Mouse (Mus musculus) ZHBTc4 (cell line): ENCODE measurements at regions not wholly inside any gene's neighbourhood (a gene's known extent, or its start where the extent isn't known, plus 50 kb on each side); places are given as distances from the start of the nearest gene placed in this dataset.

ENCODE experiments used
- DNase-seq: peaks from one replicate; pipeline ENCODE4 v3.0.0-alpha.2; 2011; ENCODE audit warnings: low read depth, low spot score

DNA sequence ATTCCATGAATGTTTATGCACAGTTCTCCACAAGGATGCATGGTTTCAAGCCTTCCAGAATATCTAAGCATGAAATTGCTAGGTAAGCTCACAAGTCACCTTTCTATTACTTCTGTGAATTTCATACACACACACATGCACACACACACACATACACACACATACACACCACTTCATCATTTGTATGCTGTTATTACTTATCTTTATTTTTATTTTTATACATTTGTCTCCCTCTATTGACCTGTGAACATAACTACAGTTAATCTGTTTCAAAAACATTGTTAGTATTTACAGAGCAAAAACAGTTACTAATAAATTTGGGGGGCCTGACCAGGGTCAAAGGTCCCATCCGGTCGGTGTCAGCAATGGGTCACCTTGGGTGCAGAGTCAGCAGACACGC, 212.6 kb upstream of the Depdc1a start:
- no peak for DNase-seq

GRCm38 (mm10) chr3:159317471-159317870, 177.8 kb upstream of the Depdc1a start:
- no peak for DNase-seq

GRCm38 (mm10) chr3:159348053-159348452, 147.2 kb upstream of the Depdc1a start:
- DNase-seq: no peak

DNA sequence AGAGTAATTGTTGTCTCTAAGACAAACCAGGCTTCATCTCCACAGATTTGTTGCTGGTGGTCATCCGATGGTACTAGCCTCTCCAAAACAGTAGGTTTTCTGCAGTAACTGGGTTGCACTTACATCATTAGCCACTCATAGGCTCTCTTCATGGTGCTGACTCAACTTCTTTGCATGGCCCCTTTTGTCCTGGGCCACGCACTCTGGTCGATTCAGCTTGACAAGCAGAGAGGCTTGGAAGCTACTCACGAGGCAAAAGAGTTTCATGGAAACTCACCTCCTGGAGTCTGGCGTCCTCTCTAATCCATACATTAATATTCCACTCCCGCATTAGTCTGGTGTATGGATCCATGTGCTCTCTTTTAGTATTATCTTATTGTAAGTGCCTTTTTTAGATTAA, 141.5 kb upstream of the Depdc1a start:
- peak; percentile 51 for DNase-seq

GRCm38 (mm10) chr3:159373177-159373576, 122.1 kb upstream of the Depdc1a start:
- no peak for DNase-seq
